Mouse (Mus musculus) MN1 (cell line): Measurements from ENCODE around the gene Rnf166.

Source experiments
- DNase-seq: peaks from one replicate; pipeline ENCODE4 v3.0.0-alpha.2; 2016; ENCODE audit warnings: low spot score

The Rnf166 gene

GRCm38 (mm10) chr8:122439336-122439735 is 36.5 kb downstream of the Rnf166 start:
- DNase-seq = no peak

- no peak for DNase-seq
Observed at GRCm38 (mm10) chr8:122437708-122438331, 38.0 kb downstream of the Rnf166 start.

GRCm38 (mm10) chr8:122436586-122437125 is 39.2 kb downstream of the Rnf166 start:
- no peak for DNase-seq

GRCm38 (mm10) chr8:122436146-122436545 is 39.7 kb downstream of the Rnf166 start:
- no peak for DNase-seq

- DNase-seq = no peak
Observed at GRCm38 (mm10) chr8:122435375-122435774, 40.5 kb downstream of the Rnf166 start.

DNA sequence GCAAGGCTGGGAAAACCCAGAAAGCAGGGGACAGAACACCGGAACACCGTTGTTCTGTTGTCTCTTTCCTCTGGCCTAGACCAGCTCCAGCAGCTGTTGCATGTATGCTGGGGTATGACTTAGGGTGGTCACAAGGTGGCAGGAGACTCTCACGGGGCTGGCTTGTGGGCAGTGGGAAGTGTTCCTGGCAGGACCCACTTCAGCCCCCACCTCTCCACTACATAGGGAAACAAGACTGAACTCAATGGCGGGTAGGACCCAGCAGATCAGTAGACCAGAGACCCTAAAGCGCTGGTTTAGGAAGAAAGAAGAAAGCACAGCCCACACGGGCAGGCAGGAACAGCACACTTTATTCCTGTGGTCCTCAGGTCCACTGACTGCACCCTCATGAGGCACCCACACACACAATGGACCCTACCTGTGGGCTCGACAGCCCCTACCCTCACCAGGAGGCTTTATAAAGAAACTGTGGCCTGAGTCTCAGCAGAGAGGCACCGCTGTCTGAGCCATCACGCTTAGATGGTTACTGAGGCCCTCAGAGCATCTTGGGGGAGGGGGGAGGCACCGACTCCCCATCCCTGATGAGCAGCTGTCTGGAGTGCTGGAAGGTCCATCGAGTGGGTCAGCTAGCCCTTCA is 42.5 kb downstream of the Rnf166 start:
- no peak for DNase-seq

DNA sequence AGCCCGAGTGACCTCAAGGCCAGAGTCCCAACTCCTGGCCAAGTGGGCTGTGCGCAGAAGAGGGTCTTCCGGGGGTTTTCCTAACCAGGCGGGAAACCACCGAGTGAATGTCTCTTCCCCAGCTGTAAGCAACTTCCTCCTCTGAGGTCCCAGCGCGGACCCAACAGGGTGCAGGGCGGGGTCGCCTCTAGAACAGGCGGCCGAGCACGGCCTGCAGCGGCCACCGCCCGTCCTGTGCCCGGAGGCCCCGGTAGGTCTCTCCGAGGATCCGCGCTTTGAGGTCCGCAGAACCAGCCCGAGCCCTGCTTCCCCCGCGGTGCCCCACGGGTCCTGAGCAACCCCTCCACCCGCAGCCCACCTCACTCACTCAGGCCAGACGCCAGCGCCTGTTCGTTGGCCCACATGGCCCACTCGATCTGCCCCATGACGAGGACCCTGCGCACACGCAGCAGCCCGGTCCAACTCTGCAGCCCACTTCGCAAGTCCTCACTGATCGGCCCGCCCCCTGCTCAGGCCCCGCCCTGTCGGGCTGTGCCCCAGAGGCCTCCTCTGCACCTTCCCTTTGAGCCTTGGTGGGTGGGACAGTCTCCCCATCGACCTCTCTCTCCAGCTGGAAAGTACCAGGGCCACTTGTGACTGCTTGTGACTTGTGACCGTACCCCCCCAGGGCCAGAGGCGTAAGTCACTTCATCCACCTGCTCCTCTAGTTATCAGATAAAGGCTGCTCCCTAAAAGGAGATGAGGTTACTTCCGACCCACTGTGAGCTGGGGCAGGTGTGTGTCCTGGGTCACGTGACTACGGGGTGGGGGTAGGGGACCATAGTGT is 43.2 kb downstream of the Rnf166 start, which contains the start of gene Cyba:
Gene Cyba, minus strand, starts transcription at position 488 of the 826 bp plus-strand sequence.
- no peak for DNase-seq

DNA sequence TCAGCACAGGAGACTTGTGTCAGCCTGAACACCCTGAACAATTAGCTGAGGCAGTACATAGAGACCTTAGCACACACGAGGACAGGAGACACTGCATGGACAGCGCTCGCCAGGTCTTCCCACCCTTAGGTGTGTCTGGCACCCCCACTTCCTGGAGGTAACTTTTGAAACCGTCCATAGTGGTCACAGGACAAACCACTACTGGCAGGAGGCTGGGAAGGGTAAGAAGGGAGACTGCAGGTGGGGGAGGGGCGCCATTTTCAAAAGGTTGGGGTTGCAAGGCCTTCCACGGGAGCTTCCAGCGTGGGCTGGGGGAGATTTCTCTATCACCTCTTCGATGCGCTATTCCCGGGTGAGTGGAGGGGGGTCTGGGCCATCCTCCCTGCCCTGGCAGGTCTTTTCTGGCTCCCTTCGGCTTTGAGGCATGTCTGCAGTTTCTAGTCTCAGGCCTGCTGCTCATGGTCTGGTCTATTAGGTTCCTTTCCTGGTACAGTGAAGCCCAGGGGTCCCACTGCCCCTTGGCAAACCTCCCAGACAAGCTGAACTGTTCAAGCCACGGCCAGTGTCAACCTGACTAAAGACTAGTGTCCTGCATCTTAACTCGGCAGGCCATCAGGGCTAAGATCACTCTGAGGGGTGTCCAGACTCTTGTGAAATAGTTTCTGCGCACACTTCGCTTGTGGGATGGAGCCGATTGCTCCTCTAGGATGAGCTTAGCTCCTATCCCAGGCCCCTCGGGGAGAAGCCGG is 44.0 kb downstream of the Rnf166 start:
- no peak for DNase-seq

DNA sequence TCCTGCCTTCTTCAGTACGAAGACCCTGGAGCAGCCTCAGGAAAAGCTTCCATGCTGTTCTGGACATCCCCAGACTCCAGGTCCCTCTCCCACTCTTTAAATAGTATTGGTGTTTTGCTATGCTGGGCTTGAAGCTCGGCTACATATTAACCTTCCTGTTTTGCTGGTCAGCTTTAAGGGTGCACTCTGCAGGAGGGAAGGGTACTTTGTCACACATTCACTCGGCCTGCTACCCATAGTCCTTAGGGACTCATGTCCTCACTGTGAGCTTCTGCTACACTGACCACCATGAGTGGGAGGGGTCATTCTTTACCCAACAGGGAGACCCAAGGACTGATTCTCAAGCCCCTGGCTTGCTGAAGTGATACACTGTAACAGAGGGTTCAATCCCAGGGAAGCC is 45.2 kb downstream of the Rnf166 start:
- DNase-seq = no peak

GRCm38 (mm10) chr8:122430058-122430636 is 45.7 kb downstream of the Rnf166 start:
- no peak for DNase-seq

DNA sequence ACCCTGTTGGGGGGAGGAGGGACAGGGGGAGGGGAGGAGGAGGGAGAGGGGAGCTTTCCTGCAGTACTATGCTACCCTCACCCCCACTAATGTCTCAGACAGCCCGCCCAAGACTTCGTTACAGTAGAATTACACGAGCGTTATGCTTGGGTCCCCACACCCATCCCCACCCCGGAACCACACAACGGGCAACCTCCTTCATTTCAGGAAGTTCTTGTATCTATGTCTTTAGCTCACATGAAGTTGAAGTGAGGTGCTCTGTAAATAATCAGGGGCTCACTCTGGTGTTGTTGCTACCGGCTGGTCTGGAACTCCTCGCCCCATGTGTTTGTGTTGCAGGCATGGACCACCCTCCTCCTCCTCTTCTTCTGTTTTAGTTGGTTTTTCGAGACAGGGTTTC is 47.7 kb downstream of the Rnf166 start:
- DNase-seq = no peak

GRCm38 (mm10) chr8:122427607-122428006 is 48.3 kb downstream of the Rnf166 start:
- DNase-seq = no peak

- DNase-seq = peak; percentile 55
Observed at GRCm38 (mm10) chr8:122426145-122426544, 49.7 kb downstream of the Rnf166 start.

DNA sequence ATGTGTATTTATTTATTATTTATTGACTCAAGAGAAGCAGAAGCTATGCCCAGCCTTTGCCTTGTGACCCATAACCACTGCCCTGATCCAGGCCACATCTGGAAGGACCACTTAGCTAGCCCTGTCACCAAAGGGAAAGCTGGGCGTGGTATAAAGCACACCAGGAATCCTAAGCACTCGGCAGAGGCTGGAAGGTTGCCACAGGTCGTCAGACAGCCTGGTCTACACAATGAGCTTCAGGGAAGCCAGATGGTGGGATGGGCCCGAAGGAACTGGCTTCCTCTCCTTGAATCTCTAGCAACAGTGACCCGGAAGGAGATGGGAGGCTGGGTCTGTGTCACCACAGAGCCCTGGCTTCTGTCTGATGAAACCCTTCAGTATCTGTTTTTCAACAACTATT is 52.2 kb downstream of the Rnf166 start:
- peak; percentile 81 for DNase-seq

DNA sequence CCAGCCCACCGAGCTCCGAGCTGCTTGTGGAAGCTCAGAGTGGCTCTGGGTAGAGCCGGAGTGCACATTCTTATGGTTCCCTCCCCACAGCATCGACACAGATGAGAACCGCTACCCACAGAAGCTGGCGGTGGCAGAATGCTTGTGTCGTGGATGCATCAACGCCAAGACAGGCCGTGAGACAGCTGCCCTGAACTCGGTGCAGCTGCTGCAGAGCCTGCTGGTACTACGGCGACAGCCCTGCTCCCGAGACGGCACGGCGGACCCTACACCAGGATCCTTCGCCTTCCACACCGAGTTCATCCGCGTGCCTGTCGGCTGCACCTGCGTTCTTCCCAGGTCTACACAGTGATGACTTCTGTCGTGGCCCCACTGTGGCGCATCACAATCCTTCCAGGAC is 52.6 kb downstream of the Rnf166 start:
- no peak for DNase-seq

GRCm38 (mm10) chr8:122421376-122422070 is 54.3 kb downstream of the Rnf166 start, which contains the start of gene Il17c:
Gene Il17c (plus strand): TSS chr8:122422020.
- no peak for DNase-seq

DNA sequence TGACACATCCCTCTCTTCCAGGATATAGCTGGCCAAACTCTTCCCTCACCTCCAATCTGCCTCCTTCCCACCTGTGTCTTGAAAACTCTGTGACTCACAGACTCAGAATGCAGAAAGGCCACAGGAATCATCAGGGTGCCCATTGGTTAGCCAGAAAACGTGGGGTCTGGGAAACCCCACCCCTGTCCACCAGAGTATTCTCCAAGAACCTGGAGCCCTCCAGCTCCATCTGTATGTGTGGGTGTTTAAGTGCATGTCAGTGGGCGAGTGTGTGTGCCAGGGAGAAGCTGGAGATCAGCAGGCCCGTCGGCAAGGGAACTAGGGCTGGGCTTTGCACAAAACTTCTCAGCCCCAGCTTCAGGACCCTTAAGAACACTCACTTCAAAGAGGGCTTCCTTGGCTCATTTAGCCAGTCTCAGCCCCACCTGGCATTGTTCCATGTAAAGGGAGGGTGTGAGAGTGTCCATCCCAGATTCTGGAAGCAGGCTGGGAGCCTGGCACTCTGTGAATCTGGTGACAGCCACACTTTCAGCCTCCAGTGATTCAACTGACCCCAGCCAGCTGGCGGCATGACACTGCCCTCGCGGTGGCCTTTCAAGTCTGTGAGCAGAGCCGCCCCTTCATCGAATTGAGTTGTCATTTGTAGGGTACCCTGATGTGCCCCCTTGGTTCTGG is 55.8 kb downstream of the Rnf166 start:
- peak; percentile 74 for DNase-seq
